Mouse (Mus musculus): ENCODE data around the gene Gm4969. TPM values are rescaled to one million over a fixed set of nuclear protein-coding genes. Genes with fewer than 3 reads are reported as not detected.

The Gm4969 gene
- polyA plus RNA-seq (2012; ENCODE audit: insufficient read depth, low replicate concordance) = not detected in 2 replicates

DNA sequence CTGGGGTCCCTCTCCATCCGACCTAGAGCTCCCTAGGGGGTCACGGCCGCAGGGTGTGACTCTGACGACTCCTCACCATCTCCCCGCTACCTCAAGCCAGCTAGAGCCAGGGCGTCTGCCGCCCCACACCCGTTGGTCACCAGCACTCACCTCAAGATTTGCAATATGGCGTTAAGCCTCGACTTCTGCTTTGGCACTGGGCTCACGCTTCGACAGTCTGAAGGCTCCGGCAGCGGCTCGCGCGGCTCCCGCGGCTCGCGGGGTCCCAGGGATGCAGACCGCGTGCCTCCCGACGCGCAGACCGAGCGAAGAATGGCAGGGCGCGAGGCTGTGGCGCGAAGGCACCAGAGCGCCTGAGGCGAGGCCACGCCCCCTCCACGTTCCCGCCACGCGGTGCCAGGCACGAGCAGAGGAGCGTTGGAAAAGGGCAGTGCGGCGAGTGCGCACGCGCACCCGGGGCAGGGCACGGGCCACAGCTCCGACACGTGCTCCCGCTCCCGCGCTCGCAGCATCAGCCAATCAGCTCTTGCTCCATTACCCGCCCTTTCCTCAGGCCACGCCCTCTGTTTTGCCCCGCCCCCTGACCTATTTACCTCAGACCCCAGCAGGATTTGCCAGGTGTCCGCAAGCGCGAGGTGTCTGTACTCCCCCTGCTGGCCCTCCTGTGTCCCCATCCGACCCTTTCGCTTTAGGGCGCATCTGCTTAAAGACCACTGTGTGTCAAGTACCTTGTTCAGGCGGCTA is at the start of gene Gm4969:
Gene Gm4969, minus strand, starts transcription at position 341 of the 744 bp plus-strand sequence.
- peaks cover 8% of the 10 kb centered on the region for H3K36me3 ChIP-seq (replicated peaks; ENCODE audit: low read length)
- peak within 1 kb of the TSS; percentile 97 for H3K4me3 ChIP-seq (replicated peaks)
- peaks cover 9% of the 10 kb centered on the region for H3K9me3 ChIP-seq
- TF ChIP-seq GATA1 (IDR thresholded peaks at IDR 0.05; ENCODE audit: borderline replicate concordance, low read length) (no peak), FLI1 (IDR thresholded peaks at IDR 0.05; ENCODE audit: low read length) (no peak)
- H3K4me1 ChIP-seq = peaks cover 34% of the 10 kb centered on the region
- no peaks in the 10 kb centered on the region for H3K27me3 ChIP-seq (replicated peaks)

DNA sequence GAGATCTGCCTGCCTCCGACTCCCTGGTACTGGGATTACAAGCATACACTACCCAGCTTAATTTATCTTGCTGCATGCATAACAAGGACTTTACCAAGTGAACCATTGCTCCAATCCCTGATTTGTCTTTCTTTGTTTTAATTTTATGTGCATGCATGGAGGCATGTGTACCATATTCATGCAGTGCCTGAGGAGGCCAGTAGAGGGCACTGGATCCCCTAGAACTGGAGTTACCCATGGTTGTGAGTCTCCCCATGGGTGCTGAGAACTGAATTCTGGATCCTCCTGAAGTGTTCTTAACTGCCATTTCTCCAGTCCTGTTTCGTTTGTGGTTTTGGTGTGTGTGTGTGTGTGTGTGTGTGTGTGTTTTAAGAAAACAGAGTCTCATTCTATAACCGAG is 48.8 kb upstream of the Gm4969 start:
- no peaks in the 10 kb centered on the region for H3K36me3 ChIP-seq (replicated peaks; ENCODE audit: low read length)
- H3K27me3 ChIP-seq (replicated peaks) = peaks cover 72% of the 10 kb centered on the region
- TF ChIP-seq GATA1 (IDR thresholded peaks at IDR 0.05; ENCODE audit: borderline replicate concordance, low read length) (no peak), FLI1 (IDR thresholded peaks at IDR 0.05; ENCODE audit: low read length) (no peak)
- peaks cover 65% of the 10 kb centered on the region for H3K4me1 ChIP-seq
- H3K9me3 ChIP-seq = peaks cover 12% of the 10 kb centered on the region
- no peak overlapping the region for H3K4me3 ChIP-seq (replicated peaks)

DNA sequence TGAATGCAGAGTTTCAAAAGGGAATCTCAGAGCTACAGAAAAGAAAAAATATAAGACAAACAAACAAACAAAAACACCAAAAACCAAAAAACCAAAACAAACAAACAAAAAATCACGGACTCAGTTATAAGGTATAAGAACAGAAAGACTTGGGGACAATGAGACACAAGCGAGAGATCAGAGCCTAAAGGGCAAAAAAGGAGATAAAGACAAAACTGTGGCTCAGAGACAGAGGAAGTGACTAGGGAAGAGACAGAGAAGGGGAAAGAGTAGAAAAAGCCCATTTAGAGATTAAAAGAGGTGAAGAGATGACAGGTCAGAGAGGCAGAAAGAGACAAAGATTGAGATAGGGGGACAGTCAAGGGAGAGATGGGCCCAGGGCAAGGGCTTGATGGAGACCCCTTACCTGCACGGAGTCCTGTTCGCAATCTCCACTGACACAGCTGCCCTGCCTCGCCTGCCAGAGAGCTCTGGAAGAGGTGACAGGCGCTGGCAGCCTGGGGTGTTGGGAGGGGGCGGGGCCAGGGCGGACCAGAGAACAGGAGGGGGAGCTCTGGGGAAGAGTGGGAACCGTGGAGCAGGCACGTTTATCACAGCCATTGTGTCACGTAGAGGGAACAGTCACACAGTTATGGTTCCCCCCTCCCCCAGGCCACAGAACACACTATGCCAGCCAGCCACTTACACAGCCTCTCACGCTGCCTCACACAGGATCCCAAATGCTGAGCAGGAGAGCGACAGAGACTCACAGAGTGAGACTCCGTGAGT is 47.7 kb upstream of the Gm4969 start, which contains the start of gene Gipr:
Gene Gipr, minus strand, starts transcription at position 472 of the 768 bp plus-strand sequence.
- Histone ChIP-seq H3K4me1 (peaks cover 59% of the 10 kb centered on the region), H3K9me3 (peaks cover 12% of the 10 kb centered on the region), H3K36me3 (replicated peaks; ENCODE audit: low read length) (no peaks in the 10 kb centered on the region), H3K27me3 (replicated peaks) (peaks cover 74% of the 10 kb centered on the region), H3K4me3 (replicated peaks) (peak within 1 kb of the TSS; percentile 86)
- no peak for TF ChIP-seq GATA1 (IDR thresholded peaks at IDR 0.05; ENCODE audit: borderline replicate concordance, low read length)
- no peak for TF ChIP-seq FLI1 (IDR thresholded peaks at IDR 0.05; ENCODE audit: low read length)

DNA sequence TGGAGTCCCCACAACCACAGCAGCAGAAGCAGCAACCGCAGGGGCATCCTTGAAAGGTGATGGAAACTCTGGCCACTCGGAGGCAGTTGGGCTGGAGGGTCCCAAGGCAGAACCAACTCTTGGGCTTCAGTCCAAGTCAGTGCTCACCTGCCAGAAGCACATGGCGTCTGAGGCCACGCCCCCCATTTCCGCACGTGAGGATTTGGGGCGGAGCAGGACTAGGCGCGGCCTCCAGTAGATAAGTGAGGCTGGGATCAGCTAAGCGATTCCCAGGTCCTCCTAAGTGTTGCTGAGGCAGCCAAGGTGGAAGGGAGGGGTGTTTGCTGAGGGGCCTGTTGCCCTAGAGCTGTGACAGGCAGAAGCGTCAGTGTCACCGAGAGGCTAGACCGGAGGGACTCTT is 46.8 kb upstream of the Gm4969 start:
- peaks cover 75% of the 10 kb centered on the region for H3K27me3 ChIP-seq (replicated peaks)
- peak overlapping the region; percentile 85 for H3K4me3 ChIP-seq (replicated peaks)
- peaks cover 62% of the 10 kb centered on the region for H3K4me1 ChIP-seq
- TF ChIP-seq GATA1 (IDR thresholded peaks at IDR 0.05; ENCODE audit: borderline replicate concordance, low read length) (no peak), FLI1 (IDR thresholded peaks at IDR 0.05; ENCODE audit: low read length) (no peak)
- H3K9me3 ChIP-seq = peaks cover 12% of the 10 kb centered on the region
- no peaks in the 10 kb centered on the region for H3K36me3 ChIP-seq (replicated peaks; ENCODE audit: low read length)

DNA sequence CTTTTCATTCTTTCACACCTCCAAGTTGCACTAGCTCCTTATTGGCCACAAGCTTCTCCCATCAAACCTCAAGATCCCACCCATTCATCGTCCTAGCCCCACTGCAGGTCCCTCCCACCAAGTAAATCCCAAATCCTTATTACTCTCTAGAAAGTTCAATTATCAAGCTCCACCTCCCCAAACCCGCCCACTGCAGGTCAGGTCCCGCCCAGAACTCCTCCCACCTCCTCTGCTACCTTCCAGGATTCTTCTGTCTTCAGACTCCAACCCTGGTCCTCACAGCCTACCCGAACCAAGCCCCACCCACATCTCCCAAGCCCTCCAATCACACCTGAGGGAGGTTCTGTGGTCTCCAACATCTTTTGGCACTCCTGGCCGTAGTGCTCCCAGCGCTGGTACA is 46.0 kb upstream of the Gm4969 start:
- Histone ChIP-seq H3K27me3 (replicated peaks) (peaks cover 76% of the 10 kb centered on the region), H3K36me3 (replicated peaks; ENCODE audit: low read length) (no peaks in the 10 kb centered on the region), H3K4me1 (peaks cover 62% of the 10 kb centered on the region), H3K9me3 (peaks cover 12% of the 10 kb centered on the region), H3K4me3 (replicated peaks) (peak overlapping the region; percentile 85)
- TF ChIP-seq GATA1 (IDR thresholded peaks at IDR 0.05; ENCODE audit: borderline replicate concordance, low read length) (no peak), FLI1 (IDR thresholded peaks at IDR 0.05; ENCODE audit: low read length) (no peak)

DNA sequence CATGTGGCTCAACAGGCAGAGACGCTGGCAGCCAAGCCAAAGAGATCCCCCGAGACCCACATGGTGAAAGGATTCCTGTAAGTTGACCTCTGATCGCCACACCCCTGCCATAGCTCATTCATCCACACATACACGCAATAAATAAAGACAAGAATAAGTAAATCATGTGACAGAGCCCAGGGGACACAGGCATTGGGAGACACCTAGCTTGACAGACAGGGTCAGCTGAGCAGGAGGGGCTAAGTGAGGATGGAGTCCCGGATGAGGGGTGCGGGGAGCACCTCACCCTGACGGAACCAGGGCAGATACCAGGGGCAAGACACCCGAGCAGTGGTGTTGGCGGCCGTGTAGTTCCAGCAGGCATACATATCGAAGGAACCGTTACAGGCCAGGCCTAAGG is 45.6 kb upstream of the Gm4969 start:
- H3K4me3 ChIP-seq (replicated peaks) = peak overlapping the region; percentile 6
- peaks cover 77% of the 10 kb centered on the region for H3K27me3 ChIP-seq (replicated peaks)
- peaks cover 60% of the 10 kb centered on the region for H3K4me1 ChIP-seq
- no peaks in the 10 kb centered on the region for H3K36me3 ChIP-seq (replicated peaks; ENCODE audit: low read length)
- TF ChIP-seq GATA1 (IDR thresholded peaks at IDR 0.05; ENCODE audit: borderline replicate concordance, low read length) (no peak), FLI1 (IDR thresholded peaks at IDR 0.05; ENCODE audit: low read length) (no peak)
- peaks cover 12% of the 10 kb centered on the region for H3K9me3 ChIP-seq

DNA sequence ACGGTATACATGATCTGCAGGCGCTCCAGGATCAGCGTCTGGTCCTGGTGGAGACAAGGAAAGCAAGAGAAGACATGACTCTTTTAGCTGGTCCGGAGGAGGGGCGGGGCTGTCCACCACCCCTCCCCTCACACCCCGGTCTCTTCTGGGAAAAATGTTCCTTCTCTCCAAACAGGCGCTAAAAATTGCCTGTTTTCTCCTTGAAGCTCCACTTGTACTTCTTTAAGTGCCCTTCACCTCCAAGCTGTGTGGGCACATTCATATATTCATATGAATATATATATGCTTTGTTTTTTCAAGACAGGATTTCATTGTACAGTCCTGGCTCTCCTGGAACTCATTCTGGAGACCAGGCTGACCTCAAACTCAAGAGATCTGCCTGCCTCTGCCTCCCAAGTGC is 44.8 kb upstream of the Gm4969 start:
- Histone ChIP-seq H3K9me3 (peaks cover 12% of the 10 kb centered on the region), H3K36me3 (replicated peaks; ENCODE audit: low read length) (no peaks in the 10 kb centered on the region), H3K4me1 (peaks cover 53% of the 10 kb centered on the region), H3K4me3 (replicated peaks) (no peak overlapping the region), H3K27me3 (replicated peaks) (peaks cover 72% of the 10 kb centered on the region)
- no peak for TF ChIP-seq GATA1 (IDR thresholded peaks at IDR 0.05; ENCODE audit: borderline replicate concordance, low read length)
- no peak for TF ChIP-seq FLI1 (IDR thresholded peaks at IDR 0.05; ENCODE audit: low read length)

DNA sequence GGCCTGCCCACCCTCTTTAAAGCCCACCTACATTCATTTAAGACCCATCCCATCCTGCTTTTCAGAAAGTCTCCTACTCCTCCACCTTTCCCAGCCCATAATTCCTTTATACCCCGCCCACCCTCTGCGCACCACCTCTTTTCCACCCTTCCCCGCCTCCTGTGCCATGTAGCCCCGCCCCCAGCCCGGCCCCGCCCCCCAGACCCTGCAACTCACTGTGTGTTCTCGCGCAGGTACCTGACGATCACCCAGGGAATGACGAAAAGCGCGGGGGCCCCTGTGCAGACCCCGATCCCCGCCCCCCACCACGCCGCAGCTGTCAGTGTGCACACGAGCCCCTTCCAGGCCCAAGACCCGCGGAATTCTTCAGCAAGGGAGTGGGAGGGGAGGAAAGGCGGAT is 41.9 kb upstream of the Gm4969 start:
- Histone ChIP-seq H3K27me3 (replicated peaks) (peaks cover 56% of the 10 kb centered on the region), H3K9me3 (no peaks in the 10 kb centered on the region), H3K36me3 (replicated peaks; ENCODE audit: low read length) (peaks cover 22% of the 10 kb centered on the region), H3K4me3 (replicated peaks) (peak overlapping the region; percentile 78), H3K4me1 (peaks cover 47% of the 10 kb centered on the region)
- TF ChIP-seq FLI1 (IDR thresholded peaks at IDR 0.05; ENCODE audit: low read length) (no peak), GATA1 (IDR thresholded peaks at IDR 0.05; ENCODE audit: borderline replicate concordance, low read length) (no peak)

DNA sequence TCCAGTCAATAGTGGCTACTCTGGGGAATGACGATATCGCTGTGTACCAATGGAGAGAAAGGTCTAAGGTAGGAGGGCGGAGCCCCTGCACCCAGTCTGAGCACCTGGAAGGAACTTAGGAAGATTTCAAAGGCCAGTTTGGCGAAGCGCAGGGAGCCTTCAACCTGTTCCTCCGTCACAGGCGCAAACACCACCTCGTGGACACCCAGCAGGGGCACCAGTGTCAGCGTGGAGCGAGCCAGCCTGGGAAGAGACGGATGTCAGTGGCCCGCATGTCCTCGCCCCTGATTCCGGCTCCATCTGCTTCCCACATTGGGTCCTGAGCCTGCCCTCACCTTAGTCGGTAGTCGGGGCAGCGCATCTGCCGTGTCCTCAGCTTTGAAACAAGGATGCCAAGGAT is 41.2 kb upstream of the Gm4969 start:
- Histone ChIP-seq H3K4me1 (peaks cover 40% of the 10 kb centered on the region), H3K4me3 (replicated peaks) (peak overlapping the region; percentile 57), H3K9me3 (no peaks in the 10 kb centered on the region), H3K27me3 (replicated peaks) (peaks cover 50% of the 10 kb centered on the region), H3K36me3 (replicated peaks; ENCODE audit: low read length) (peaks cover 29% of the 10 kb centered on the region)
- TF ChIP-seq FLI1 (IDR thresholded peaks at IDR 0.05; ENCODE audit: low read length) (no peak), GATA1 (IDR thresholded peaks at IDR 0.05; ENCODE audit: borderline replicate concordance, low read length) (no peak)

DNA sequence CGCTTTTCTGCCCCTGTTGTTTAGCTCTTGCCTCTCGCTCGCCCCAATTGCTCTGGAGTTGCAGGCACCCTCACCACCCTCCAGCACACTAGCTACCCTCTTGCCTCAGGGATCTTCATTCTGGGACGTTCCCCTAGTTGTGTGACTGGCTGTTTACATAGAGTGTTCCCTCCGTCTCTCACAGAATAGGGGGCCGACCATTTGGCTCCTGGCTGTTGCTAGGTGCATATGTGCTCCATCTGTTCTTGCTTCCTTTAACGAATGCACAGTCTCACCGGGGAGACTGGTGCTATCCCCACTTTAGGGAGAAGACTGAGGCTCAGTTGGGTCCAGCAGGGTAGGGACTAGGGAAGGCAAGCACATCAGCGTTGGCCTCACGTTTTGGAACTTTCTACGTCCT is 40.4 kb upstream of the Gm4969 start:
- no peak overlapping the region for H3K4me3 ChIP-seq (replicated peaks)
- H3K27me3 ChIP-seq (replicated peaks) = peaks cover 43% of the 10 kb centered on the region

More for the DNA sequence above, 40.4 kb upstream of the Gm4969 start:
- Histone ChIP-seq H3K36me3 (replicated peaks; ENCODE audit: low read length) (peaks cover 37% of the 10 kb centered on the region), H3K9me3 (no peaks in the 10 kb centered on the region), H3K4me1 (peaks cover 36% of the 10 kb centered on the region)
- no peak for TF ChIP-seq FLI1 (IDR thresholded peaks at IDR 0.05; ENCODE audit: low read length)

Data from megakaryocyte, embryonic 14.5 days (primary cell).